Mouse (Mus musculus): ENCODE measurements around the gene Tenm4.
A peak's percentile ranks its signal among the peaks of the same experiment; 100 is the strongest.

Tenm4 gene

DNA sequence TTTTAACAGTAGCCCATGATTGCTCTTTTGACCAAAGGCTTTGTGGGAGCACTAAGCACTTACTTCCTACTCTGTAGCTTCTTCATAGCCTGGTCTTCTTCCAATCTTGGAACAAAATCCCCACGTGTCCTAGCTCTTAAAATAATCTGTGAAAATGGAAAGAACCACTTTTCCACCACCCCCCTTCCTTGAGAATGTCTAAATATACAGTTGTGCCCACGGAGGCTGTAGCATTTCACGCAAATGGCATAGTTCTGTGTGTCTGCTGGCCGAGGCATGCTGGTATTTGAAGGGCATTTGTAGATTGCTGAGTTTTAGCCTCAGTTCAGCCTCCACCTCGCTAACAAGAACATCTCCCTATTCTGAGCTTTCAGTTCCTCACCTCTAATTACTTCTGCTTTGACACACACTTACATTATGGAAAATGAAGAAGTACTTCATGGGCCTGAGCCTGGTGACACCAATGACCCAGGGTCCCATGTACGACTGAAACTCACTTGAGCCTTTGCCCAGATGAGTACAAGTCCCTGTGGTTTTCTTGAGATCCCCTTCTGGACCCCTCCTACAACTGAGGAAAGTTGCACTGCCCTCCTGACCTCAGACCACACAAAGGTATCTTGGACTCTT lies 306.1 kb downstream of the Tenm4 start:
- no peak for DNase-seq (ENCODE audit: low spot score)

DNA sequence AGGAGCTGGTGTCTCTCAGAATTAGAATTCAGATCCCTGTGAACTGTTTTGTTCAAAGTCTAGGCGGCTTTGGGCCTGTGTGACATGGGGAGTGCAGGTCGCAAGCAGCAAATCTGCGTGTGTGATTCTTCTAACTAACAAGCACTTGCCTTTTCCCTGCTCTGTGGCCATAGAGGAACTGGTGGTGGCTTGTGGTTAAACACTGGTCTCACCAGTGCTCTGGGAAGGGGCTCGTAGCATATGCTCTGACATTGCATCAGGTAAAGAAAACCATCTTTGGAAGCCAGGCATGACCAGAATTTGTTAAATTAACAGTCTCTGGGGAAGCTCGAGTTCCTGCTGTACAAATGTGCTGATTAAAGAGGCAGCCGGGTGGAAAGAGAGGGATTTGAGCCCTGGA lies 308.1 kb downstream of the Tenm4 start:
- no peak for DNase-seq (ENCODE audit: low spot score)

- no peak for DNase-seq (ENCODE audit: low spot score)
Observed at GRCm38 (mm10) chr7:96480351-96480983, 309.4 kb downstream of the Tenm4 start.

GRCm38 (mm10) chr7:96482953-96483352 lies 311.9 kb downstream of the Tenm4 start:
- DNase-seq (ENCODE audit: low spot score), result no peak

DNA sequence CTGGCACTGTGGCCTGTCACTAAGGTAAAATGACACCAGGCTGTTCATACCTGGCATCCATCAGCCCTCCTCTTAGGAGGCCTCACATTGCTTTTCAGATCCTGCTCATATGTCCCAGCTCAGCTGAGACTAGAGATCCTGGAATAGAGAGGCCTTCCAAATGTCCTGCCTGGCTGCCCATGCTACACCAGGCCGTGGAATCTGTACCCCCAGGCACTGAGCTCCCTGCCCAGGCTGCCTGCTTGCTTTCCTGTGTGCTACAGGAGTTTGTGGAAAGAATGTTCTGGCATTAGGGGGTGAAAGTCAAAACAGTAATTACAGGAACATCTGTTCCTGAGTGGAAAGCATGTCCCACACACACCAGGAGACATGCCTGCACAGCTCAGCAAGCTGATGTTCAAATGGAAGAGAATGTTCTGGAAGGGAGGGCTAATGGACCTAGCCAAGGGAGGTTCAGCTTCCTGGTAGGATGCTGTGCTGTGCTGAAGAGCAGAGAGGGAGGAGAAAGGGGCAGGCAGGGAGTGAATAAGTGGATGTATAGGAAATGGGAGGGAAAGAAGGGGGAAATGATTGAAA lies 313.0 kb downstream of the Tenm4 start:
- no peak for DNase-seq (ENCODE audit: low spot score)

GRCm38 (mm10) chr7:96489348-96490076 lies 318.5 kb downstream of the Tenm4 start:
- DNase-seq (ENCODE audit: low spot score), result no peak

GRCm38 (mm10) chr7:96491896-96492295 lies 320.9 kb downstream of the Tenm4 start:
- no peak for DNase-seq (ENCODE audit: low spot score)

GRCm38 (mm10) chr7:96492696-96493095 lies 321.6 kb downstream of the Tenm4 start:
- no peak for DNase-seq (ENCODE audit: low spot score)

GRCm38 (mm10) chr7:96494057-96494456 lies 323.0 kb downstream of the Tenm4 start:
- DNase-seq (ENCODE audit: low spot score), result no peak

- DNase-seq (ENCODE audit: low spot score), result no peak
Observed at GRCm38 (mm10) chr7:96500108-96500507, 329.1 kb downstream of the Tenm4 start.

DNA sequence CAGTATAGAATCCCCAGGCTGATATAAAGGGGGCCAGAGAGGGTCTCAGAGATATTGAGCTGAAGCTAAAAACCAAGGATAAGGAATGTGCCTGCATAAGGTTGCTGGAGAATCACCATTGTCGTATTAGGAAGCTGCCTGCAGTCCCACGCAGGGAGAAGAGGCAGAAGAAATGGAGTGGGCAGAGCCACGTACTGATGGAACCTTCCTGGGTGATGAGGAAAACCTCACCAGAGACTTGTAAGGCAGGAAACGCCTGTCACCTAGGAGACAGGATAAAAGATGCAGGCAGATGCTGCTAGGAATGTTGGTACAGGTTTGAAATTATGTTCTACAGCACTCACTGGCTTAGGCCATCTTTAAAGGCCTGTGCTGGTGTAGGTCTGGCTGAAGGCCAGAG lies 329.8 kb downstream of the Tenm4 start:
- DNase-seq (ENCODE audit: low spot score), result no peak

- no peak for DNase-seq (ENCODE audit: low spot score)
Observed at GRCm38 (mm10) chr7:96502321-96502973, 331.4 kb downstream of the Tenm4 start.

- DNase-seq (ENCODE audit: low spot score), result peak; percentile 36
Observed at GRCm38 (mm10) chr7:96505538-96505937, 334.5 kb downstream of the Tenm4 start.

DNA sequence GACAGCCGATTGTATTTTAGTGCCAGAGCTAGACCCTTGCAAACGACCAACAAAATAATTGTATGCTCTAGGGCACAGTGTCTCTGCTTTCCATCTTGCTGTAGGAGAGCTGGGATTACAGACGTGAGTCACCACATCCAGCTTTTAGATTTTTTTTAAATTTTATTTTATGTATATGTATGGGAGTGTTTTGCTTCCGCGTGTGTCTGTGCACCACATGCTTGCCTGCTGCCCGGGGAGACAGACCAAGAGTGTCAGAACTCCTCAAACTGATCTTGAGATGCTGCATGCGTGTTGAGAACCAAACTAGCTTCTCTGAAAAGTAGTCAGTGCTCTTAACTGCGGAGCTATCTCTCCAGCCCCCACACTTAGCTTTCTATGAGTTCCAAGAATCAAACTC lies 336.0 kb downstream of the Tenm4 start:
- no peak for DNase-seq (ENCODE audit: low spot score)

- DNase-seq (ENCODE audit: low spot score), result no peak
Observed at GRCm38 (mm10) chr7:96510396-96510795, 339.4 kb downstream of the Tenm4 start.

GRCm38 (mm10) chr7:96511018-96511609 lies 340.1 kb downstream of the Tenm4 start:
- DNase-seq (ENCODE audit: low spot score), result no peak

DNA sequence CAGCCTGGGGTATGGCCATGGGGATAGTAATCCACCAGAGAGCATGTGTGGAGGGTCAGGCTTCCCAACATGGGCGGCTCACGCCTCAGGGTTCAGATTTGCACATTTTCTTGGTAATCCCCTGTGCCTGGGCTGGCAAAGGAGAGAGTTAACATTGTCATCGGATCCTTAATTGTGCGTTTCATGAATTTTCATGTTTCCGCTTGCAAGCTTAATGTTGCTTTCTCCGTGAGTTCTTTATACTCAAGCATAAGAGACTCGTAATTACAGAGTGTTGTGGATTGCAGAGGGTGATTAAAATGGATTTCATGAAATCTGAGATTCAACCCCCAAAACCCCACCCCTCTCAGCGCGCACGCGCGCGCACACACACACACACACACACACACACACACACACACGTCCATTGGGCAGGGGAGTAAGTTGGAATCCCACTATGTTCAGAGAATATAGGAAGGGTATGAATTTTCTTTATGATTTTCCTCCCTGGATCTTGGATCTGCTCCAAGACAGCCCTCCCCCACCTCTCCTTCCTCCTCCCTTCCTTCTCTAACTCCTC lies 341.0 kb downstream of the Tenm4 start:
- DNase-seq (ENCODE audit: low spot score), result no peak

DNA sequence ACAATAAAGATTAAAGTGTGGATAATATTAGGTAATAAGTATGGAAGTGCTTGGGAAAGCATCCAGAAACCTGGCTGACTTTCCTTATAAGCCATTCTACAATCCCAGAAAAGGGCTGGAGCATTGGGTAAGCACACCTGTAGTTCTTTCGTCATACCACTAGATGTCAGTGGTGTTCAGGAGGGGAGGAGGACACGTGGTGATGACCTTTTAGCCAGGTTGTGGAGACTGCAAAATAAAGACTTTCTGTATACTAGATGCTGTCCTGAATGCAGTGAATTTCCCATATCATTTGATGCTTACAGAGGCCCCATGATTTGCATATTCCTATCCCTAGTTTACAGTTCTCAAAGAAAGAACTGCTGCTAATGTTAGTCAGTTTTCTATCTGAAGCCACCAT lies 348.2 kb downstream of the Tenm4 start:
- peak; percentile 87 for DNase-seq (ENCODE audit: low spot score)

DNA sequence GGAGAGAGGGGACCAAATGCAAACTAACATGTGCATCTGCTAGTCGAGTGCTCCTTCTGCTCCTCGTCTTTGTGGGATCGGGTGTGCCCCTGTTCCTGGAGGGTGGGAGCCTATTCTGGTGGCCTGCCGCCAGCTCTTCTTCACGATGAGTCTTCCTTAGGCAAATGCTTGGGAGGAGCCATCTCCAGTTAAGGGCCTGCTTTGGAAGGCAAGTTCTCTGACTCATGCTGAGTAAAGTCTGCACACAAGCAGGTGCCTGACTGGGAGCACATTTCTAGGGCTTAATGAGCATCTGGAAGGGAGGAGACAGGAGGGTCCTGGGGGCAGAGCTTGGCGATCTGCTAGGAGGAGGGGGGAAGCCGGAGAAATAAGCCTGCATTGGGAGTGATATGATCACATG lies 350.9 kb downstream of the Tenm4 start:
- no peak for DNase-seq (ENCODE audit: low spot score)

DNA sequence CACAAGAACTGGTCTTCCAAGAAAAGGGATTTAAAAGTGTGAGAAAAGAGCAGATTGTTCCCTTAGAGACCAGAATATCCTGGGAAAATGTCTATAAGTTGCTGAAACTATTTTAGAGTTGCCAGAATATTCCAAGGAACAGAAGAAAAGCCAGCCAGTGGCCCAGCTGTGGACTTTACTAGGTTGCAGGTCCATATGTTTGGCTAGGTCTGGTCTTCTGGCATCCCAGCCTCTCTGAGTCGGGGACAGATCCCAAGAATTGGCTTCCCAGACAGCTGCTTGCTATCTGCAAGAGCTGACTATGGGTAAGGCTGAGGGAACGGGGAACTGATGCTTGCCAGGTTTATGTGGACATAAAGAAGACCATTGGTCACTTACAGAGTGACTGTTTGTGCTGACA lies 352.6 kb downstream of the Tenm4 start:
- no peak for DNase-seq (ENCODE audit: low spot score)

GRCm38 (mm10) chr7:96524486-96525205 lies 353.6 kb downstream of the Tenm4 start:
- no peak for DNase-seq (ENCODE audit: low spot score)
